Mouse (Mus musculus) midbrain, postnatal 0 days (tissue): Measurements from ENCODE around the gene 9930111J21Rik2. TPM values are rescaled to one million over a fixed set of nuclear protein-coding genes. Genes with fewer than 3 reads are reported as not detected.

Source experiments
- ATAC-seq: fragments of 200-750 bp; cut with Nextera tagmentation; 2 replicates; pipeline ENCODE4 v1.8.0; 2017; ENCODE audit warnings: moderate number of reproducible peaks, mild to moderate bottlenecking, moderate TSS enrichment, moderate library complexity; ENCODE audit not compliant: low FRiP score
- DNase-seq: peaks from one replicate; pipeline ENCODE4 v3.0.0-alpha.2; 2015; ENCODE audit warnings: low spot score
- H3K27ac ChIP-seq: fragments of 300-500 bp; sonication (generic); 2 replicates; pipeline ENCODE4 v1.5.1; 2014; ENCODE audit warnings: low read depth, mild to moderate bottlenecking, low read length, mixed read lengths
- H3K27me3 ChIP-seq: fragments of 300-500 bp; sonication (generic); 2 replicates; pipeline ENCODE4 v1.6.1; 2014; ENCODE audit warnings: low read length, control low read depth, mixed read lengths; ENCODE audit not compliant: insufficient read depth
- H3K36me3 ChIP-seq: fragments of 300-500 bp; sonication (generic); 2 replicates; pipeline ENCODE4 v1.6.1; 2014; ENCODE audit warnings: low read length, control low read depth, mixed read lengths; ENCODE audit not compliant: insufficient read depth
- H3K4me1 ChIP-seq: fragments of 300-500 bp; sonication (generic); 2 replicates; pipeline ENCODE4 v1.6.1; 2014; ENCODE audit warnings: mild to moderate bottlenecking, control low read depth, antibody characterized with exemption, low read length, mixed read lengths; ENCODE audit not compliant: insufficient read depth
- H3K4me2 ChIP-seq: fragments of 300-500 bp; sonication (generic); 2 replicates; pipeline ENCODE4 v1.6.1; 2014; ENCODE audit warnings: low read depth, mild to moderate bottlenecking, low read length, mixed read lengths; ENCODE audit not compliant: poor library complexity, severe bottlenecking
- H3K4me3 ChIP-seq: fragments of 300-500 bp; sonication (generic); 2 replicates; pipeline ENCODE4 v1.5.1; 2014; ENCODE audit warnings: low read depth, mild to moderate bottlenecking, low read length, moderate library complexity
- H3K9ac ChIP-seq: fragments of 300-500 bp; sonication (generic); replicated peaks from 2 replicates; pipeline ENCODE4 v1.6.1; 2014; ENCODE audit warnings: mild to moderate bottlenecking, low read length, moderate library complexity, mixed read lengths; ENCODE audit not compliant: poor library complexity, severe bottlenecking
- H3K9me3 ChIP-seq: fragments of 300-500 bp; sonication (generic); 2 replicates; pipeline ENCODE4 v1.6.1; 2016; ENCODE audit warnings: low read length, control low read depth
- CTCF ChIP-seq: IDR thresholded peaks from 2 replicates; pipeline ENCODE4 v1.5.1; 2016; ENCODE audit warnings: antibody characterized with exemption, mild to moderate bottlenecking
- WGBS: fragments of 180-500 bp; shearing (Covaris S2); extraction: QIAGEN DNeasy Blood & Tissue Kit; methylation state at CpG from one replicate; pipeline ENCODE4 v1.1.7; 2014; 5-methylcytosine and 5-hydroxymethylcytosine counted together
- polyA plus RNA-seq: library from polyadenylated mRNA; unstranded; fragments of >200 nt; fragmentation: Nextera tagmentation; extraction: Ambion mirVana; gene quantifications from 2 replicates; pipeline ENCODE4 v1.2.1, GENCODE M21; 2015
- total RNA-seq: library from RNA; depleted of rRNA; stranded (reverse); fragments of >200 nt; gene quantifications from 2 replicates; pipeline ENCODE4 v1.2.3, GENCODE M21; 2014

The 9930111J21Rik2 gene
- total and polyA plus RNA-seq, 2 experiments from 2014 or later, result 0.20 to 0.55 TPM

- H3K4me1 ChIP-seq, result no peaks in the 10 kb centered on the region
- DNase-seq, result no peak
- no peaks in the 10 kb centered on the region for H3K36me3 ChIP-seq
- no peaks in the 10 kb centered on the region for H3K9me3 ChIP-seq
- WGBS, result 42% methylated on average over 22 of the region's 22 CpGs
- TF ChIP-seq CTCF, result no peak
- H3K27me3 ChIP-seq, result no peaks in the 10 kb centered on the region
- no peak overlapping the region for H3K9ac ChIP-seq
- H3K27ac ChIP-seq, result no peak overlapping the region
- ATAC-seq, result no peak
- H3K4me3 ChIP-seq, result no peak overlapping the region
- 0 out of 2 replicates have a peak overlapping the region, but pooled peaks have one; percentile 15 for H3K4me2 ChIP-seq
Measured at GRCm38 (mm10) chr11:49087830-49088616, 37.0 kb upstream of the 9930111J21Rik2 start.

GRCm38 (mm10) chr11:49086858-49087361 lies 35.9 kb upstream of the 9930111J21Rik2 start:
- no peak overlapping the region for H3K27ac ChIP-seq
- TF ChIP-seq CTCF, result no peak

GRCm38 (mm10) chr11:49084875-49085274 lies 33.8 kb upstream of the 9930111J21Rik2 start:
- WGBS, result 40% methylated on average over 3 of the region's 3 CpGs
- H3K4me3 ChIP-seq, result no peak overlapping the region
- H3K9ac ChIP-seq, result no peak overlapping the region
- no peak overlapping the region for H3K4me2 ChIP-seq
- H3K9me3 ChIP-seq, result no peaks in the 10 kb centered on the region
- TF ChIP-seq CTCF, result peak; percentile 13; the same call in 1 of the 2 replicates
- H3K36me3 ChIP-seq, result no peaks in the 10 kb centered on the region
- no peaks in the 10 kb centered on the region for H3K27me3 ChIP-seq
- H3K4me1 ChIP-seq, result no peaks in the 10 kb centered on the region
- ATAC-seq (no peak), DNase-seq (peak; percentile 32)
- H3K27ac ChIP-seq, result no peak overlapping the region

More at GRCm38 (mm10) chr11:49086858-49087361, 35.9 kb upstream of the 9930111J21Rik2 start:
- H3K9ac ChIP-seq, result no peak overlapping the region
- H3K27me3 ChIP-seq, result no peaks in the 10 kb centered on the region
- ATAC-seq, result no peak
- WGBS, result 80% methylated on average over 6 of the region's 6 CpGs
- no peaks in the 10 kb centered on the region for H3K4me1 ChIP-seq
- no peaks in the 10 kb centered on the region for H3K36me3 ChIP-seq
- no peaks in the 10 kb centered on the region for H3K9me3 ChIP-seq
- no peak overlapping the region for H3K4me2 ChIP-seq
- no peak overlapping the region for H3K4me3 ChIP-seq
- no peak for DNase-seq

GRCm38 (mm10) chr11:49084385-49084784 lies 33.3 kb upstream of the 9930111J21Rik2 start:
- Histone ChIP-seq H3K36me3 (no peaks in the 10 kb centered on the region), H3K4me3 (no peak overlapping the region), H3K27me3 (no peaks in the 10 kb centered on the region), H3K9ac (no peak overlapping the region), H3K27ac (no peak overlapping the region), H3K4me1 (no peaks in the 10 kb centered on the region), H3K4me2 (no peak overlapping the region), H3K9me3 (no peaks in the 10 kb centered on the region)
- DNase-seq (no peak), ATAC-seq (no peak)
- no peak for TF ChIP-seq CTCF
- 80% methylated on average over 1 of the region's 1 CpGs for WGBS

GRCm38 (mm10) chr11:49083808-49084207 lies 32.8 kb upstream of the 9930111J21Rik2 start:
- ATAC-seq (no peak), DNase-seq (no peak)
- Histone ChIP-seq H3K9ac (no peak overlapping the region), H3K9me3 (no peaks in the 10 kb centered on the region), H3K4me1 (no peaks in the 10 kb centered on the region), H3K36me3 (no peaks in the 10 kb centered on the region), H3K27me3 (no peaks in the 10 kb centered on the region), H3K4me2 (no peak overlapping the region), H3K4me3 (no peak overlapping the region), H3K27ac (no peak overlapping the region)
- 83% methylated on average over 3 of the region's 3 CpGs for WGBS
- TF ChIP-seq CTCF, result no peak

- DNase-seq (no peak), ATAC-seq (no peak)
- Histone ChIP-seq H3K27me3 (no peaks in the 10 kb centered on the region), H3K4me2 (no peak overlapping the region), H3K36me3 (no peaks in the 10 kb centered on the region), H3K4me3 (no peak overlapping the region), H3K27ac (no peak overlapping the region), H3K9me3 (no peaks in the 10 kb centered on the region), H3K4me1 (no peaks in the 10 kb centered on the region), H3K9ac (no peak overlapping the region)
- 95% methylated on average over 1 of the region's 1 CpGs for WGBS
- no peak for TF ChIP-seq CTCF
Measured at GRCm38 (mm10) chr11:49083146-49083545, 32.1 kb upstream of the 9930111J21Rik2 start.
